Mouse (Mus musculus): ENCODE results near the gene Esrrb. TPM values are rescaled to one million over a fixed set of nuclear protein-coding genes. Genes with fewer than 3 reads are reported as not detected.

Esrrb gene
- polyA plus RNA-seq, 1 experiment from 2014 or later, result 0.42 TPM

- Histone ChIP-seq H3K4me1 (replicated peaks; ENCODE audit: control insufficient read depth, insufficient read depth, low read length) (no peaks in the 10 kb centered on the region), H3K9me3 (ENCODE audit: control insufficient read depth) (no peaks in the 10 kb centered on the region), H3K27ac (ENCODE audit: low read depth, low read length) (no peak overlapping the region), H3K9ac (ENCODE audit: low read depth, low read length) (no peak overlapping the region), H3K36me3 (ENCODE audit: control insufficient read depth, insufficient read depth) (no peaks in the 10 kb centered on the region), H3K4me3 (ENCODE audit: low read depth, low read length) (no peak overlapping the region), H3K4me2 (replicated peaks; ENCODE audit: low read depth) (no peak overlapping the region), H3K27me3 (replicated peaks; ENCODE audit: control insufficient read depth, insufficient read depth, low read length) (peaks cover 29% of the 10 kb centered on the region)
- no peak for ATAC-seq
- TF ChIP-seq CTCF (IDR thresholded peaks at IDR 0.05; ENCODE audit: low read depth), result no peak
- 35% methylated on average over 2 of the region's 2 CpGs for WGBS
Observed at GRCm38 (mm10) chr12:86427585-86427984, 66.7 kb downstream of the Esrrb start.

GRCm38 (mm10) chr12:86431671-86432070 lies 70.8 kb downstream of the Esrrb start:
- ATAC-seq, result no peak
- Histone ChIP-seq H3K4me3 (ENCODE audit: low read depth, low read length) (no peak overlapping the region), H3K27ac (ENCODE audit: low read depth, low read length) (no peak overlapping the region), H3K4me2 (replicated peaks; ENCODE audit: low read depth) (no peak overlapping the region), H3K9me3 (ENCODE audit: control insufficient read depth) (no peaks in the 10 kb centered on the region), H3K9ac (ENCODE audit: low read depth, low read length) (no peak overlapping the region), H3K36me3 (ENCODE audit: control insufficient read depth, insufficient read depth) (no peaks in the 10 kb centered on the region), H3K4me1 (replicated peaks; ENCODE audit: control insufficient read depth, insufficient read depth, low read length) (no peaks in the 10 kb centered on the region), H3K27me3 (replicated peaks; ENCODE audit: control insufficient read depth, insufficient read depth, low read length) (peaks cover 3% of the 10 kb centered on the region)
- 72% methylated on average over 5 of the region's 5 CpGs for WGBS
- TF ChIP-seq CTCF (IDR thresholded peaks at IDR 0.05; ENCODE audit: low read depth), result no peak

DNA sequence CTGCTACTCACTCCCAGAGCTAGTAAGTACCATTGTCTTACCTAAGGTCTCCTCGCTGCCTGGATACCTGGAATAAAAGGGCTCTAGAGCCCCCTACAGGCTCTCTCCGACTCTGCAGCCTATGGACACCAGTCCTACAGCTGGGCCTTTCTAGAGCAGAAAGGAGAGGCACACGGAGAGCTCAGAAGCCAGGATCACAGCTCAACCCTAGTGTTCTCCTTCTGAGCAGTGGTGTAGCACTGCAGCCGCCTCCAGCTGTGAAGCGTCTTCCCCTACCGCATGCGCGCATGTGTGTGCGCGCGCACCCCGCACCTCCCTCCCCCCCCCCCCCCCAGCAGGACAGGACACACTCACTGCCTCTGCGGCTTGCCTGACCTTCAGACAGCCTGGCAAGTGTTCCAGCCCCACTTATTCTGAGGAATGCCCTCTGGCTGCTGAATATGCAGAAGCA lies 72.5 kb downstream of the Esrrb start:
- H3K36me3 ChIP-seq (ENCODE audit: control insufficient read depth, insufficient read depth), result no peaks in the 10 kb centered on the region
- 6% methylated on average over 13 of the region's 13 CpGs for WGBS
- ATAC-seq, result peak; percentile 45; the same call in 1 of the 2 replicates
- no peak overlapping the region for H3K9ac ChIP-seq (ENCODE audit: low read depth, low read length)
- peak; percentile 71 for TF ChIP-seq CTCF (IDR thresholded peaks at IDR 0.05; ENCODE audit: low read depth)
- H3K4me3 ChIP-seq (ENCODE audit: low read depth, low read length), result no peak overlapping the region
- peak overlapping the region; percentile 27; the same call in 1 of the 2 replicates for H3K4me2 ChIP-seq (replicated peaks; ENCODE audit: low read depth)
- no peaks in the 10 kb centered on the region for H3K4me1 ChIP-seq (replicated peaks; ENCODE audit: control insufficient read depth, insufficient read depth, low read length)
- H3K27ac ChIP-seq (ENCODE audit: low read depth, low read length), result no peak overlapping the region
- no peaks in the 10 kb centered on the region for H3K9me3 ChIP-seq (ENCODE audit: control insufficient read depth)
- H3K27me3 ChIP-seq (replicated peaks; ENCODE audit: control insufficient read depth, insufficient read depth, low read length), result 0 out of 2 replicates have a peak, but pooled peaks cover 3% of the 10 kb centered on the region

- 70% methylated on average over 13 of the region's 13 CpGs for WGBS
- Histone ChIP-seq H3K4me2 (replicated peaks; ENCODE audit: low read depth) (no peak overlapping the region), H3K27me3 (replicated peaks; ENCODE audit: control insufficient read depth, insufficient read depth, low read length) (no peaks in the 10 kb centered on the region), H3K9me3 (ENCODE audit: control insufficient read depth) (no peaks in the 10 kb centered on the region), H3K36me3 (ENCODE audit: control insufficient read depth, insufficient read depth) (no peaks in the 10 kb centered on the region), H3K27ac (ENCODE audit: low read depth, low read length) (no peak overlapping the region), H3K4me1 (replicated peaks; ENCODE audit: control insufficient read depth, insufficient read depth, low read length) (no peaks in the 10 kb centered on the region), H3K4me3 (ENCODE audit: low read depth, low read length) (no peak overlapping the region), H3K9ac (ENCODE audit: low read depth, low read length) (no peak overlapping the region)
- ATAC-seq, result no peak
- TF ChIP-seq CTCF (IDR thresholded peaks at IDR 0.05; ENCODE audit: low read depth), result no peak
Observed at GRCm38 (mm10) chr12:86435651-86436050, 74.7 kb downstream of the Esrrb start.

DNA sequence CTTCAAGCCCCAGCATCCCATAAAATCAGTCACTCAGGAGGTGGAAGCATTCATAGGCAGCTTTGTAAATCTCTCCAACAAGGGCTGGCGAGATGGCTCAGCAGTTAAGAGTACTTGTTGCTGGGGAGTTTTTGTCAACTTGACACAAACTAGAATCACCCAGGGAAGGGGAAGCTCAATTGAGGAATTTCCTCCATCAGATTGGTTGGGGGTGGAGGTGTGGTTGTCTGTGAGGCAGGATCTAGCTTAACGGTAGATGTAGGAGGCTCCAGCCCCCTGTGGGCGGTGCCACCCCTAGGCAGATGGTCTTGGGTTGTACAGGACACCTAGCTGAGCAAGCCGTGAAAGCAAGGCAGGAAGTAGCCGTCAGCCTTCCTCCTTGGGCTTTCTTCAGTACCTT lies 89.9 kb downstream of the Esrrb start:
- Histone ChIP-seq H3K36me3 (ENCODE audit: control insufficient read depth, insufficient read depth) (no peaks in the 10 kb centered on the region), H3K4me1 (replicated peaks; ENCODE audit: control insufficient read depth, insufficient read depth, low read length) (no peaks in the 10 kb centered on the region), H3K27ac (ENCODE audit: low read depth, low read length) (no peak overlapping the region), H3K4me3 (ENCODE audit: low read depth, low read length) (no peak overlapping the region), H3K27me3 (replicated peaks; ENCODE audit: control insufficient read depth, insufficient read depth, low read length) (no peaks in the 10 kb centered on the region), H3K9ac (ENCODE audit: low read depth, low read length) (no peak overlapping the region), H3K4me2 (replicated peaks; ENCODE audit: low read depth) (no peak overlapping the region), H3K9me3 (ENCODE audit: control insufficient read depth) (no peaks in the 10 kb centered on the region)
- no peak for ATAC-seq
- 79% methylated on average over 5 of the region's 5 CpGs for WGBS
- no peak for TF ChIP-seq CTCF (IDR thresholded peaks at IDR 0.05; ENCODE audit: low read depth)

GRCm38 (mm10) chr12:86455009-86455408 lies 94.1 kb downstream of the Esrrb start:
- Histone ChIP-seq H3K27me3 (replicated peaks; ENCODE audit: control insufficient read depth, insufficient read depth, low read length) (no peaks in the 10 kb centered on the region), H3K9ac (ENCODE audit: low read depth, low read length) (no peak overlapping the region), H3K4me2 (replicated peaks; ENCODE audit: low read depth) (no peak overlapping the region), H3K27ac (ENCODE audit: low read depth, low read length) (no peak overlapping the region), H3K36me3 (ENCODE audit: control insufficient read depth, insufficient read depth) (no peaks in the 10 kb centered on the region), H3K9me3 (ENCODE audit: control insufficient read depth) (no peaks in the 10 kb centered on the region), H3K4me3 (ENCODE audit: low read depth, low read length) (no peak overlapping the region), H3K4me1 (replicated peaks; ENCODE audit: control insufficient read depth, insufficient read depth, low read length) (no peaks in the 10 kb centered on the region)
- no peak for TF ChIP-seq CTCF (IDR thresholded peaks at IDR 0.05; ENCODE audit: low read depth)
- WGBS, result 52% methylated on average over 1 of the region's 1 CpGs
- no peak for ATAC-seq
